Mouse (Mus musculus): Measurements from ENCODE around the gene Ccdc102a. TPM values are rescaled to one million over a fixed set of nuclear protein-coding genes. Genes with fewer than 3 reads are reported as not detected.

Ccdc102a gene
- polyA plus RNA-seq, 1 experiment from 2014 or later, result 6.0 TPM

- Histone ChIP-seq H3K27ac (no peak overlapping the region), H3K36me3 (no peaks in the 10 kb centered on the region), H3K4me2 (replicated peaks) (0 out of 2 replicates have a peak overlapping the region, but pooled peaks have one; percentile 9), H3K27me3 (peaks cover 3% of the 10 kb centered on the region; the same call in 1 of the 2 replicates), H3K4me3 (replicated peaks) (no peak overlapping the region), H3K9me3 (no peaks in the 10 kb centered on the region), H3K4me1 (replicated peaks) (no peaks in the 10 kb centered on the region; the same call in 1 of the 2 replicates), H3K9ac (replicated peaks) (no peak overlapping the region)
- 14% methylated on average over 11 of the region's 11 CpGs for WGBS
- 0 out of 2 replicates have a peak, but pooled peaks have one; percentile 55 for ATAC-seq
These were observed 18.6 kb downstream of the Ccdc102a start for GRCm38 (mm10) chr8:94899262-94899661.

GRCm38 (mm10) chr8:94892917-94893316 lies 25.0 kb downstream of the Ccdc102a start:
- no peak overlapping the region for H3K4me2 ChIP-seq (replicated peaks)
- H3K4me1 ChIP-seq (replicated peaks), result no peaks in the 10 kb centered on the region
- no peak for ATAC-seq
- no peaks in the 10 kb centered on the region for H3K9me3 ChIP-seq
- 51% methylated on average over 2 of the region's 2 CpGs for WGBS
- no peak overlapping the region for H3K4me3 ChIP-seq (replicated peaks)
- H3K36me3 ChIP-seq, result no peaks in the 10 kb centered on the region
- H3K27ac ChIP-seq, result no peak overlapping the region
- H3K9ac ChIP-seq (replicated peaks), result no peak overlapping the region
- no peaks in the 10 kb centered on the region for H3K27me3 ChIP-seq

DNA sequence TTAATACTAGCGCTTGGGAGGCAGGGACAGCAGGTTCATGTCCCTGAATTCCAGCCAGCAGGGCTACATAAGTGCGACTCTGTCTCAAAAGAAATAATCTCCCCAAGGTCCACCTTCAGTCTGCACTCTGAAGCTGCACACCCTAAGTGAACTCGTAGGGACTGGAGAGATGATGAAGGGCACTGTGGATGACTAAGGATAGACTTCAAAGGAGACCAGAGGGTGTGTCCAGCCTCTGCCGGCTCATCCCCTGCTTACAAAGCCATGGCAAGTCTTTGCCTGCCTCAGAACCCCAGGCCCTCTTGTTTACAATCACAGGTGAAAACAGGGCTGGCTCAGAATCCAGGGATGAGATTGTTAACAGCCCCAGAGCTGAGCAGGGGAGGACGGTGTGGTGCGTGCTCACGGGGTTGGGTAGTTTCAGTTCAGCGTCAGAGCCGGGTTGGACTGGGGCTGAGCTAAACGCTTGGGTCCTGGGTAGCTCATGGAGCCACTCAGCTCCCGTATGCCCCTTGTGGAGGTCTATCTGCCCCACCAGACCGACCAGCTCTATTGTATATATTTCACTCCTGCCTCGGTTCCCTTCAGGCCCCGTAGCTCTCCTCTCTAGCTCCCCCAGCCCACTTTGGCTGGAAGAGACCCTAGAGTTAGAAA lies 29.4 kb downstream of the Ccdc102a start:
- WGBS, result 44% methylated on average over 14 of the region's 14 CpGs
- no peak overlapping the region for H3K9ac ChIP-seq (replicated peaks)
- no peak overlapping the region for H3K4me3 ChIP-seq (replicated peaks)
- ATAC-seq, result no peak
- H3K27ac ChIP-seq, result no peak overlapping the region
- H3K27me3 ChIP-seq, result no peaks in the 10 kb centered on the region
- H3K9me3 ChIP-seq, result no peaks in the 10 kb centered on the region
- no peak overlapping the region for H3K4me2 ChIP-seq (replicated peaks)
- H3K4me1 ChIP-seq (replicated peaks), result no peaks in the 10 kb centered on the region
- no peaks in the 10 kb centered on the region for H3K36me3 ChIP-seq

GRCm38 (mm10) chr8:94880742-94881141 lies 37.2 kb downstream of the Ccdc102a start:
- WGBS, result 82% methylated on average over 4 of the region's 4 CpGs
- Histone ChIP-seq H3K4me2 (replicated peaks) (no peak overlapping the region), H3K27me3 (peaks cover 14% of the 10 kb centered on the region; the same call in 1 of the 2 replicates), H3K9me3 (no peaks in the 10 kb centered on the region), H3K4me3 (replicated peaks) (no peak overlapping the region), H3K9ac (replicated peaks) (no peak overlapping the region), H3K27ac (no peak overlapping the region), H3K4me1 (replicated peaks) (peaks cover 8% of the 10 kb centered on the region), H3K36me3 (no peaks in the 10 kb centered on the region)
- ATAC-seq, result no peak

DNA sequence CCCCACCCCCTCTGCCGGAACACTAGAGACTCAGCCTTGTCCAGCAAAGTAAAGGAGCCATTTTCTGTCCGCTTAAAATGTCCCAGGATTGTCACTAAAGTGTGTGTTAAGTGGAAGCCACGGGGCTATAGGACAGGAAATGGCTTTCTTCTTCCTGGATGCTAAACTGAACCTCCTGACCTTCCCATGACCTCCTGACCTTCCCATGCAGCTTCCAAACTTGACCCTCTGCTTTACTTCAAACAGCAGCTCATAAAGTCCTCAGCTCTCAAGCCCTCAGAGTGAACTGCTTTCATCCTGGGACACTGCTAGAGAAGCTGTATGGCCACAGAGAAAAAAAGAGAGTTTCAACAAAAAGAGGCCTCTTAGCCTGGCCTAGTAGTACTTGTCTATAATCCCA lies 41.1 kb downstream of the Ccdc102a start:
- H3K9me3 ChIP-seq, result no peaks in the 10 kb centered on the region
- WGBS, result 62% methylated on average over 3 of the region's 3 CpGs
- no peak for ATAC-seq
- H3K4me2 ChIP-seq (replicated peaks), result no peak overlapping the region
- H3K36me3 ChIP-seq, result no peaks in the 10 kb centered on the region
- H3K9ac ChIP-seq (replicated peaks), result no peak overlapping the region
- H3K27me3 ChIP-seq, result peaks cover 39% of the 10 kb centered on the region
- H3K4me1 ChIP-seq (replicated peaks), result peaks cover 28% of the 10 kb centered on the region
- no peak overlapping the region for H3K27ac ChIP-seq
- H3K4me3 ChIP-seq (replicated peaks), result 0 out of 2 replicates have a peak overlapping the region, but pooled peaks have one; percentile 57

GRCm38 (mm10) chr8:94876197-94876730 lies 41.6 kb downstream of the Ccdc102a start, which contains the start of gene Dok4:
Gene Dok4 (minus strand): TSS chr8:94876330.
- Histone ChIP-seq H3K4me3 (replicated peaks) (peak within 1 kb of the TSS; percentile 57), H3K9ac (replicated peaks) (peak within 1 kb of the TSS; percentile 73), H3K4me1 (replicated peaks) (peaks cover 33% of the 10 kb centered on the region), H3K4me2 (replicated peaks) (peak within 1 kb of the TSS; percentile 95), H3K9me3 (no peaks in the 10 kb centered on the region), H3K36me3 (no peaks in the 10 kb centered on the region), H3K27ac (no peak within 1 kb of the TSS), H3K27me3 (peaks cover 39% of the 10 kb centered on the region)
- under 1% methylated on average over 37 of the region's 37 CpGs for WGBS
- peak; percentile 63 for ATAC-seq

DNA sequence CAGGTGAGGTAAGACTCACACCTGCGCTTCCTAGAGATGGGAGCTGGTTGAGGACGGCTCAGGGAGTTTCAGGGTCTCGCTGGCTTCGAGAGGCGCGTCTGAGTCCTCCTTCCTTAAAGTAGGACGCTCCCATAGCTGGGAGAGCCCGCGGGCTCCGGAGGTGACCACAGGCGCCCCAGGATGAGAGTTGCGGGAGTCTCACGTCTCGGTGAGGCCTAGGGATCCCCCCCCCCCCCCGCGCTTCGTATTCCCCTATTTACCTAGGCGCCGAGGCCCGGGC lies 42.1 kb downstream of the Ccdc102a start:
- H3K36me3 ChIP-seq, result no peaks in the 10 kb centered on the region
- H3K27me3 ChIP-seq, result peaks cover 39% of the 10 kb centered on the region
- 2% methylated on average over 17 of the region's 20 CpGs for WGBS
- no peak for ATAC-seq
- peaks cover 36% of the 10 kb centered on the region for H3K4me1 ChIP-seq (replicated peaks)
- H3K9me3 ChIP-seq, result no peaks in the 10 kb centered on the region
- peak overlapping the region; percentile 95 for H3K4me2 ChIP-seq (replicated peaks)
- H3K9ac ChIP-seq (replicated peaks), result peak overlapping the region; percentile 73
- peak overlapping the region; percentile 57 for H3K4me3 ChIP-seq (replicated peaks)
- no peak overlapping the region for H3K27ac ChIP-seq

GRCm38 (mm10) chr8:94875096-94875870 lies 42.6 kb downstream of the Ccdc102a start:
- no peaks in the 10 kb centered on the region for H3K9me3 ChIP-seq
- H3K9ac ChIP-seq (replicated peaks), result peak overlapping the region; percentile 73
- peaks cover 41% of the 10 kb centered on the region for H3K4me1 ChIP-seq (replicated peaks)
- 18% methylated on average over 17 of the region's 17 CpGs for WGBS
- no peak for ATAC-seq
- H3K4me3 ChIP-seq (replicated peaks), result peak overlapping the region; percentile 57
- peaks cover 39% of the 10 kb centered on the region for H3K27me3 ChIP-seq
- peak overlapping the region; percentile 95 for H3K4me2 ChIP-seq (replicated peaks)
- no peaks in the 10 kb centered on the region for H3K36me3 ChIP-seq
- no peak overlapping the region for H3K27ac ChIP-seq

GRCm38 (mm10) chr8:94874358-94874757 lies 43.5 kb downstream of the Ccdc102a start:
- H3K4me1 ChIP-seq (replicated peaks), result peaks cover 50% of the 10 kb centered on the region
- 12% methylated on average over 6 of the region's 6 CpGs for WGBS
- H3K9ac ChIP-seq (replicated peaks), result no peak overlapping the region

GRCm38 (mm10) chr8:94872576-94872975 lies 45.3 kb downstream of the Ccdc102a start:
- no peak for ATAC-seq
- H3K9ac ChIP-seq (replicated peaks), result no peak overlapping the region
- H3K27ac ChIP-seq, result no peak overlapping the region
- H3K4me1 ChIP-seq (replicated peaks), result peaks cover 67% of the 10 kb centered on the region
- H3K36me3 ChIP-seq, result 0 out of 2 replicates have a peak, but pooled peaks cover under 1% of the 10 kb centered on the region
- WGBS, result 73% methylated on average over 2 of the region's 2 CpGs
- no peaks in the 10 kb centered on the region for H3K9me3 ChIP-seq
- peaks cover 32% of the 10 kb centered on the region for H3K27me3 ChIP-seq
- H3K4me3 ChIP-seq (replicated peaks), result no peak overlapping the region
- H3K4me2 ChIP-seq (replicated peaks), result peak overlapping the region; percentile 19; the same call in 1 of the 2 replicates

More at GRCm38 (mm10) chr8:94874358-94874757, 43.5 kb downstream of the Ccdc102a start:
- H3K27me3 ChIP-seq, result peaks cover 39% of the 10 kb centered on the region
- 0 out of 2 replicates have a peak overlapping the region, but pooled peaks have one; percentile 5 for H3K4me2 ChIP-seq (replicated peaks)
- peak overlapping the region; percentile 57; the same call in 1 of the 2 replicates for H3K4me3 ChIP-seq (replicated peaks)
- H3K9me3 ChIP-seq, result no peaks in the 10 kb centered on the region
- no peak overlapping the region for H3K27ac ChIP-seq
- no peak for ATAC-seq
- no peaks in the 10 kb centered on the region for H3K36me3 ChIP-seq

GRCm38 (mm10) chr8:94872156-94872555 lies 45.7 kb downstream of the Ccdc102a start:
- H3K36me3 ChIP-seq, result peaks cover 5% of the 10 kb centered on the region; the same call in 1 of the 2 replicates
- peaks cover 32% of the 10 kb centered on the region for H3K27me3 ChIP-seq
- peak overlapping the region; percentile 19; the same call in 1 of the 2 replicates for H3K4me2 ChIP-seq (replicated peaks)
- WGBS, result 24% methylated on average over 3 of the region's 3 CpGs
- H3K27ac ChIP-seq, result peak overlapping the region; percentile 47; the same call in 1 of the 2 replicates
- no peak for ATAC-seq
- H3K4me1 ChIP-seq (replicated peaks), result peaks cover 67% of the 10 kb centered on the region
- H3K4me3 ChIP-seq (replicated peaks), result no peak overlapping the region
- no peak overlapping the region for H3K9ac ChIP-seq (replicated peaks)
- no peaks in the 10 kb centered on the region for H3K9me3 ChIP-seq
